In the genomic region with DNA sequence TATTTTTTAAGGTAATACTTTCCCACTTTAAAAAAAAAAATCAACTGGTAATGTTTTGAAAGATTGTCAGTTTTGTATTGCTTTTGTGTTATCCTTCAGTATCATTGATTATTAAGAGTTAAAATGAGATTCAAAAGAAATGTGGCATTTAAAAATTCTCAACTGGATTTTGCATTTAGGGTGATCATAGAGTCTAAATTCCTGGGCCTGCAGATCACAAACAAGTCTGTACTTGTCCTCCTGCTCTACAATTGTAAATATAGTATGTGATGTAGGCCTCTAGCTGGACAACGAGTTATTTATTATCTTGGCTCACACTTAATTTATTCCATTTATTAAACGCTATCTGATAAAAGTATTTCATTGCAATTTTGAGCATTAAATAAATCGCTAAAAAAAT, we compare ENCODE assay signal across 22 mouse cellular contexts. TPM values are rescaled to one million over a fixed set of nuclear protein-coding genes. Genes with fewer than 3 reads are reported as not detected.
DNase-seq lines count a peak whose midpoint lies in the region; ATAC-seq and TF ChIP-seq lines count a peak whose summit lies in the region.
"Had no signal": no experiment of that assay in that cellular context is flagged by ENCODE, and none has a peak within 500 bp of the region (broad histone marks: within the 10 kb centered on the region; RNA-seq: fewer than 3 reads in every experiment).

No protein-coding gene starts in this region.

- no peak for TF ChIP-seq CTCF in midbrain, postnatal 0 days (IDR thresholded peaks at IDR 0.05)

- ATAC-seq in forebrain, embryonic 14.5 days, result no peak
- ATAC-seq in forebrain, embryonic 15.5 days (replicated peaks), result no peak
- ATAC-seq in megakaryocyte, adult 5-6 weeks (ENCODE audit: poor library complexity, severe bottlenecking), result no peak
- ATAC-seq in midbrain, postnatal 0 days (ENCODE audit: low FRiP score), result no peak
- ATAC-seq: liver, embryonic 12.5 days had no signal

- H3K27ac ChIP-seq in forebrain, embryonic 14.5 days (ENCODE audit: low read depth, low read length), result no peak overlapping the region
- no peak overlapping the region for H3K27ac ChIP-seq in forebrain, embryonic 15.5 days (replicated peaks)
- no peak overlapping the region for H3K27ac ChIP-seq in midbrain, postnatal 0 days (ENCODE audit: low read depth, low read length)
- H3K27ac ChIP-seq: embryonic facial prominence, embryonic 13.5 days; heart, embryonic 10.5 days; limb, embryonic 12.5 days; liver, embryonic 12.5 days; midbrain, embryonic 12.5 days had no signal

- H3K4me2 ChIP-seq in forebrain, embryonic 14.5 days (ENCODE audit: low read length), result peak overlapping the region; percentile 33; the same call in 1 of the 2 replicates
- H3K4me2 ChIP-seq in forebrain, embryonic 15.5 days (replicated peaks), result no peak overlapping the region
- peak overlapping the region; percentile 21; the same call in 1 of the 2 replicates for H3K4me2 ChIP-seq in midbrain, postnatal 0 days (ENCODE audit: low read depth, low read length, poor library complexity, severe bottlenecking)
- H3K4me2 ChIP-seq: limb, embryonic 12.5 days; liver, embryonic 12.5 days had no signal

- no peaks in the 10 kb centered on the region for H3K9me3 ChIP-seq in forebrain, embryonic 14.5 days (replicated peaks; ENCODE audit: control insufficient read depth, low read length)
- no peaks in the 10 kb centered on the region for H3K9me3 ChIP-seq in forebrain, embryonic 15.5 days
- no peaks in the 10 kb centered on the region for H3K9me3 ChIP-seq in megakaryocyte, embryonic 14.5 days
- no peaks in the 10 kb centered on the region for H3K9me3 ChIP-seq in midbrain, postnatal 0 days (ENCODE audit: low read length)
- H3K9me3 ChIP-seq: embryonic facial prominence, embryonic 13.5 days; heart, embryonic 10.5 days; limb, embryonic 12.5 days; liver, embryonic 12.5 days; midbrain, embryonic 12.5 days had no signal

- no peaks in the 10 kb centered on the region for H3K27me3 ChIP-seq in forebrain, embryonic 14.5 days (replicated peaks; ENCODE audit: control insufficient read depth, insufficient read depth, low read length)
- no peaks in the 10 kb centered on the region for H3K27me3 ChIP-seq in forebrain, embryonic 15.5 days
- H3K27me3 ChIP-seq in megakaryocyte, embryonic 14.5 days (replicated peaks), result no peaks in the 10 kb centered on the region
- no peaks in the 10 kb centered on the region for H3K27me3 ChIP-seq in midbrain, postnatal 0 days (ENCODE audit: insufficient read depth, low read length)
- H3K27me3 ChIP-seq: embryonic facial prominence, embryonic 13.5 days; limb, embryonic 12.5 days; liver, embryonic 12.5 days; midbrain, embryonic 12.5 days had no signal

- WGBS in forebrain, embryonic 14.5 days, result 83% methylated on average over 3 of the region's 3 CpGs
- 79% methylated on average over 3 of the region's 3 CpGs for WGBS in forebrain, embryonic 15.5 days
- WGBS in midbrain, postnatal 0 days, result 68% methylated on average over 3 of the region's 3 CpGs

- DNase-seq in forebrain, embryonic 14.5 days (ENCODE audit: low spot score), result no peak
- peak; percentile 35 for DNase-seq in Muller cell, postnatal 12 days (ENCODE audit: inconsistent ontology term)
- DNase-seq in midbrain, postnatal 0 days (ENCODE audit: low spot score), result no peak
- no peak for DNase-seq in retina, postnatal 1 day
- no peak for DNase-seq in right cerebral cortex, postnatal 4 days
- DNase-seq: adrenal gland, adult 8-10 months; B cell, adult 2 months; cerebellum, adult 9-10 months; gastrocnemius, postnatal 36 days; heart, postnatal 10 days; kidney, adult 18-20 months; kidney, postnatal 10 days; lung, adult 2 months; thymus, adult 2 months had no signal

- no peak overlapping the region for H3K4me3 ChIP-seq in forebrain, embryonic 14.5 days (ENCODE audit: low read depth, low read length)
- H3K4me3 ChIP-seq in forebrain, embryonic 15.5 days, result no peak overlapping the region
- H3K4me3 ChIP-seq in megakaryocyte, embryonic 14.5 days (replicated peaks), result peak overlapping the region; percentile 72
- no peak overlapping the region for H3K4me3 ChIP-seq in midbrain, postnatal 0 days (ENCODE audit: low read depth, low read length)
- H3K4me3 ChIP-seq: embryonic facial prominence, embryonic 13.5 days; heart, embryonic 10.5 days; limb, embryonic 12.5 days; liver, embryonic 12.5 days; midbrain, embryonic 12.5 days had no signal

- H3K9ac ChIP-seq in forebrain, embryonic 14.5 days (ENCODE audit: low read length), result no peak overlapping the region
- no peak overlapping the region for H3K9ac ChIP-seq in forebrain, embryonic 15.5 days (replicated peaks)
- no peak overlapping the region for H3K9ac ChIP-seq in midbrain, postnatal 0 days (replicated peaks; ENCODE audit: low read length, poor library complexity, severe bottlenecking)
- H3K9ac ChIP-seq: embryonic facial prominence, embryonic 13.5 days; limb, embryonic 12.5 days; liver, embryonic 12.5 days; midbrain, embryonic 12.5 days had no signal

- peaks cover 3% of the 10 kb centered on the region; the same call in 1 of the 2 replicates for H3K36me3 ChIP-seq in forebrain, embryonic 14.5 days (ENCODE audit: control insufficient read depth, insufficient read depth, low read length)
- H3K36me3 ChIP-seq in forebrain, embryonic 15.5 days, result no peaks in the 10 kb centered on the region
- peaks cover 13% of the 10 kb centered on the region for H3K36me3 ChIP-seq in megakaryocyte, embryonic 14.5 days (replicated peaks; ENCODE audit: low read length)
- H3K36me3 ChIP-seq in midbrain, postnatal 0 days (ENCODE audit: insufficient read depth, low read length), result no peaks in the 10 kb centered on the region

- peaks cover 7% of the 10 kb centered on the region for H3K4me1 ChIP-seq in forebrain, embryonic 14.5 days (ENCODE audit: control insufficient read depth, insufficient read depth, low read length)
- peaks cover 15% of the 10 kb centered on the region for H3K4me1 ChIP-seq in forebrain, embryonic 15.5 days
- peaks cover 27% of the 10 kb centered on the region for H3K4me1 ChIP-seq in megakaryocyte, embryonic 14.5 days
- H3K4me1 ChIP-seq in midbrain, postnatal 0 days (ENCODE audit: insufficient read depth, low read length), result peaks cover 5% of the 10 kb centered on the region

RNA-seq across cellular contexts. Expression of a gene that starts 3.4 kb away (rescaled TPM):
- 17.9 and 21.8 TPM in 2 replicates for polyA plus RNA-seq in forebrain, embryonic 14.5 days (2014; fragmentation: Nextera tagmentation; extraction: Ambion mirVana)
- polyA plus RNA-seq in forebrain, embryonic 15.5 days (2015; fragmentation: Nextera tagmentation; extraction: Ambion mirVana), result 16.7 and 16.9 TPM in 2 replicates
- polyA plus RNA-seq in megakaryocyte, embryonic 14.5 days (2012; ENCODE audit: insufficient read depth, low replicate concordance), result 4.0 and 5.3 TPM in 2 replicates
- 52.7 and 55.2 TPM in 2 replicates for total RNA-seq in megakaryocyte, adult 5-6 weeks (2015)
- total RNA-seq in megakaryocyte, adult 5-6 weeks (2017), result 10.8 and 13.1 TPM in 2 replicates
- 41.5 and 48.2 TPM in 2 replicates for total RNA-seq in midbrain, postnatal 0 days (2014; rRNA removed)
- 9.3 and 12.2 TPM in 2 replicates for polyA plus RNA-seq in midbrain, postnatal 0 days (2015; fragmentation: Nextera tagmentation; extraction: Ambion mirVana)

RNA-seq across cellular contexts. Expression of a gene that starts 43.4 kb away (rescaled TPM):
- polyA plus RNA-seq in forebrain, embryonic 14.5 days (2014; fragmentation: Nextera tagmentation; extraction: Ambion mirVana), result 35.3 and 40.3 TPM in 2 replicates
- polyA plus RNA-seq in forebrain, embryonic 15.5 days (2015; fragmentation: Nextera tagmentation; extraction: Ambion mirVana), result 39.9 and 40.2 TPM in 2 replicates
- 4.8 TPM in 1 of 2 replicates, not detected in the other for polyA plus RNA-seq in megakaryocyte, embryonic 14.5 days (2012; ENCODE audit: insufficient read depth, low replicate concordance)
- 1.5 and 4.0 TPM in 2 replicates for total RNA-seq in megakaryocyte, adult 5-6 weeks (2015)
- total RNA-seq in megakaryocyte, adult 5-6 weeks (2017), result 5.4 and 5.9 TPM in 2 replicates
- 21.1 and 25.4 TPM in 2 replicates for total RNA-seq in midbrain, postnatal 0 days (2014; rRNA removed)
- polyA plus RNA-seq in midbrain, postnatal 0 days (2015; fragmentation: Nextera tagmentation; extraction: Ambion mirVana), result 35.9 and 44.0 TPM in 2 replicates
